Mouse (Mus musculus) heart, embryonic 12.5 days (tissue): ENCODE measurements around the gene Slc25a43. TPM values are rescaled to one million over a fixed set of nuclear protein-coding genes. Genes with fewer than 3 reads are reported as not detected.

Experiments
- ATAC-seq: fragments of 200-750 bp; cut with Nextera tagmentation; 2 replicates; pipeline ENCODE4 v1.8.0; 2017; ENCODE audit warnings: moderate TSS enrichment, moderate library complexity; ENCODE audit not compliant: insufficient number of reproducible peaks, low FRiP score
- H3K27ac ChIP-seq: fragments of 300-500 bp; sonication (generic); 2 replicates; pipeline ENCODE4 v1.5.1; 2016; ENCODE audit warnings: mild to moderate bottlenecking, moderate library complexity; ENCODE audit not compliant: poor library complexity, severe bottlenecking
- H3K27me3 ChIP-seq: fragments of 300-500 bp; sonication (generic); replicated peaks from 2 replicates; pipeline ENCODE4 v1.6.1; 2016; ENCODE audit warnings: mild to moderate bottlenecking, moderate library complexity
- H3K36me3 ChIP-seq: fragments of 300-500 bp; sonication (generic); 2 replicates; pipeline ENCODE4 v1.6.1; 2016; ENCODE audit warnings: mild to moderate bottlenecking, moderate library complexity
- H3K4me1 ChIP-seq: fragments of 300-500 bp; sonication (generic); replicated peaks from 2 replicates; pipeline ENCODE4 v1.6.1; 2016; ENCODE audit warnings: mild to moderate bottlenecking
- H3K4me2 ChIP-seq: fragments of 300-500 bp; sonication (generic); 2 replicates; pipeline ENCODE4 v1.6.1; 2016; ENCODE audit warnings: mild to moderate bottlenecking, moderate library complexity
- H3K4me3 ChIP-seq: fragments of 300-500 bp; sonication (generic); 2 replicates; pipeline ENCODE4 v1.5.1; 2016; ENCODE audit warnings: mild to moderate bottlenecking
- H3K9ac ChIP-seq: fragments of 300-500 bp; sonication (generic); 2 replicates; pipeline ENCODE4 v1.6.1; 2016; ENCODE audit warnings: mild to moderate bottlenecking, moderate library complexity
- H3K9me3 ChIP-seq: fragments of 300-500 bp; sonication (generic); replicated peaks from 2 replicates; pipeline ENCODE4 v1.6.1; 2016; ENCODE audit warnings: mild to moderate bottlenecking, moderate library complexity
- WGBS: fragments of 180-500 bp; shearing (Covaris S2); methylation state at CpG from one replicate; pipeline ENCODE4 v1.1.7; 2016; 5-methylcytosine and 5-hydroxymethylcytosine counted together
- polyA plus RNA-seq: library from polyadenylated mRNA; unstranded; fragments of >200 nt; fragmentation: Nextera tagmentation; extraction: Ambion mirVana; gene quantifications from 2 replicates; pipeline ENCODE4 v1.2.1, GENCODE M21; 2016

Gene Slc25a43
- polyA plus RNA-seq, result 2.5 and 3.1 TPM in 2 replicates

DNA sequence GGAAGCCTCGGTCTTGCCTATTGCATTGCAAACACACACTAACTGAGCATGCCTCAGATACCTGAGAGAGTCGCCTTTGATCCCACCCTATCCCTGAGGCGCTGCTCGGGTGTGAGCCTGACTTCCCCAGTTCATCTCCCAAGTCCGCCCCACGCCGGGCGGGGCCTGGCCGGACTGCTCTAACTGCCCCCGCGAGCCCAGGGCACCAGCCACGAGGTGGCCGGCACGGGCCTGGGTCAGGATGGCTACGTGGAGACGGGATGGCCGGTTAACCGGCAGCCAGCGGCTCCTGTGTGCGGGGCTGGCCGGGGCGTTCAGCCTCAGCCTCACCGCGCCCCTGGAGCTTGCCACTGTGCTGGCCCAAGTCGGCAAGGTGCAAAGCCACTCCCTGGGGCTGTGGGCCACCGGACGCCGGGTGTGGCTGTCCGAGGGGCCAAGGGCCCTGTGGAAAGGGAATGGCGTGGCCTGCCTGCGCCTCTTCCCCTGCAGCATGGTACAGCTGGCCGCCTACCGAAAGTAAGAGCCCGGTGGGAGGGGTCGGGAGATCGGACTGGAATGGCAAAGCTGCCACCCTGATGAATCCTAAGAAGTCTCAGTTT, at the start of gene Slc25a43:
Gene Slc25a43, plus strand, starts transcription at position 157 of the 599 bp plus-strand sequence.
- Histone ChIP-seq H3K9me3 (no peaks in the 10 kb centered on the region), H3K27me3 (no peaks in the 10 kb centered on the region), H3K36me3 (no peaks in the 10 kb centered on the region), H3K4me2 (peak within 1 kb of the TSS; percentile 77), H3K27ac (0 out of 2 replicates have a peak within 1 kb of the TSS, but pooled peaks have one; percentile 27), H3K9ac (peak within 1 kb of the TSS; percentile 71), H3K4me3 (peak within 1 kb of the TSS; percentile 44), H3K4me1 (no peaks in the 10 kb centered on the region)
- WGBS, result 22% methylated on average over 34 of the region's 36 CpGs
- peak; percentile 61; the same call in 1 of the 2 replicates for ATAC-seq

DNA sequence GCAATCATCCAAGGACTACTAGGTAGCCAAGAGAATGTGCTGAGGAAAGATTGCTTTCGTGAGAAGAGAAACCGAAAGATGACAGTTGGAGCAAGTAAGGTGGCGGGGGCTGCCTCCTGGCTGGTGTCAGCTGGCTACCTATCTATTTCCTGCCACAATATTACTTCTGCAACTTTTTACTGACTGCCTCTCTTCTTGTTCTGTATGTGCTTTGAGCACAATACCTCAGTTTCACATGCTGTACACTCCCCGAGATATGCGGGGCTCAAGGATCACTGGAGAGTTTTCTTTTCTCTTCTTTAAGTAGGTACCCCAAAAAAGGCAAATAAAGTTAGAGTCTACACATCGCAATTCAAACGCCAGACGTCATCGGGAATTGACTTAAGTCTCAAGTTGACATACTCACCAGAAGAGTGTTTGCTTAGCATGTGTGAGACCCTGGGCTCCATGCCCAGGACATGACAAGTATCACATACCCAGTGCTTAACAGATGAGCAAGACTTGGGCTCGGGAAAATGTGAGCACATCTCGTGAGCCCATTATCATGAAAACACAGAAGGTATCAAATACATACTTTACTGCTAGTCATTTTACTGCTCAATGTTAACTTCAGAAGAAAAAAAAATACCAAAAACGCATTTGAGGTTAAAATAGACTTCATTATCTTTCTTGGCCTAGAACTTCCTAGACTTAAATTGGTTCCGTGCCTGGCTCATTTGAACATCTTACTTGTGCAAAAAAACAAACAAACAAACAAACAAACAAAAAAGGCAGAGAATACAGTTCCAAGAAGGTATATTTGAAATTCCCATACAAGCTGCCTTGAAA, 3.1 kb upstream of the Slc25a43 start:
- H3K27ac ChIP-seq, result no peak overlapping the region
- WGBS, result 76% methylated on average over 13 of the region's 13 CpGs
- ATAC-seq, result no peak

DNA sequence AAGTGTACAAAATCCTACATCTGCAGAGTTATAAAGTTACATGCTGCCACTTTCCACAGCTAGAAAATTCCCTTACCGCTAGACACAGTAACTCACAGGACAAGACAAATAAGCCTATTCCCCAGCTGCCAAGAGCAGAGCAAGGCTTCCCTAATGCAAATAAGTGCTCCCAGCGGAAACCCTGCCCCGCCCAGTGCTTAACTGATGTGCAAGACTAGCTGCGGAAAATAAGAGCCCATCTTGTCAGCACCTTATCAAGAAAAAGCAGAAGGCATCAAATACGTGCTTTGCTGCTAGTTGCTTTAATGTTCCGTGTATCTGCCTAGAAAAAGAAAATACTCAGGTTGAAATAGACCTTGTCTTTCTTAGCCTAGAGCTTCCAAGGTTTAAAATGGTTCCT, 2.2 kb upstream of the Slc25a43 start:
- H3K27me3 ChIP-seq, result no peaks in the 10 kb centered on the region
- no peak overlapping the region for H3K4me3 ChIP-seq
- no peaks in the 10 kb centered on the region for H3K4me1 ChIP-seq
- H3K9me3 ChIP-seq, result no peaks in the 10 kb centered on the region
- WGBS, result 27% methylated on average over 6 of the region's 6 CpGs
- no peak overlapping the region for H3K27ac ChIP-seq
- no peak overlapping the region for H3K4me2 ChIP-seq
- ATAC-seq, result no peak
- H3K36me3 ChIP-seq, result no peaks in the 10 kb centered on the region
- no peak overlapping the region for H3K9ac ChIP-seq

More for the DNA sequence above, 3.1 kb upstream of the Slc25a43 start:
- no peaks in the 10 kb centered on the region for H3K36me3 ChIP-seq
- H3K9me3 ChIP-seq, result no peaks in the 10 kb centered on the region
- no peak overlapping the region for H3K9ac ChIP-seq
- H3K27me3 ChIP-seq, result no peaks in the 10 kb centered on the region
- H3K4me1 ChIP-seq, result no peaks in the 10 kb centered on the region
- no peak overlapping the region for H3K4me2 ChIP-seq
- H3K4me3 ChIP-seq, result no peak overlapping the region

DNA sequence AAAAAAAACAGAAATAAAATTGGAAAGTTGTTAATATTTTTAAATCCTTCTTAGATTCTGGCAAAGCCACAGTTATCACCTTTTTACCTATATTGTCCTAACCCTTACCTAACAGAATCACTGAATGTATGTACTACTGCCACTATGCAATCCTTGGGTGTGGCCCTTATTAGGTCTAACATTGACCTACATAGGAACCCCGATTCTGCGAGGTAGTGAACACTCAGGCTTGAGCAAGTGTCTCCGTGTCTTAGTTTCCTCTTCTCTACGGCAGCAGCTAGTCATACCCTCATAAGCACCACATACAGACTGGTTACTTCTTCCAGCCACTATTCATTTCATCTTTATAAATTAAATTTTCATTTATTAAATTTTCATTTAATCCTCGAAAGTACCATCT, 715 bp upstream of the Slc25a43 start:
- WGBS, result 82% methylated on average over 5 of the region's 5 CpGs
- Histone ChIP-seq H3K27ac (no peak overlapping the region), H3K27me3 (no peaks in the 10 kb centered on the region), H3K4me2 (no peak overlapping the region), H3K4me3 (no peak overlapping the region), H3K36me3 (no peaks in the 10 kb centered on the region), H3K9me3 (no peaks in the 10 kb centered on the region), H3K4me1 (no peaks in the 10 kb centered on the region), H3K9ac (no peak overlapping the region)
- no peak for ATAC-seq

DNA sequence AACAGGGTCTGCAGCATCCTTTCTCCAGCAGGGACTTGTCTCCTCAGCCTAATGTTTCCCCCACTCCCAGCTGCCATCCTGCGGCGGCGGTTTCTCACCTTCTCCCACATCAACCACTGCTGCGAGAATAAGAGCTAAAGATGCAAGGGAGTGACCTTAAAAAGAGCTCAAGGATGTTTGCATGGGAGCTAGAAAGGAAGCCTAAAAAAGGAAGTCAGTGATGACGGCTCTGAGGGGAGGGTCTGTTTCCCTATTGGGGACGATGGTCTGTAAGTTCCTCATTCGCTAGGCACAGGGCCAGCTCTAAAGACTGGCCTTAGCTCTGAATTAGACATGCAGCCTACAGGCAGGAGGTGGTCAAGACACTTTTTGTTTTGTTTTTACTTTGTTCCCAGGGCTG, 1.3 kb downstream of the Slc25a43 start:
- 0 out of 2 replicates have a peak overlapping the region, but pooled peaks have one; percentile 27 for H3K27ac ChIP-seq
- H3K4me1 ChIP-seq, result no peaks in the 10 kb centered on the region
- no peaks in the 10 kb centered on the region for H3K36me3 ChIP-seq
- peak overlapping the region; percentile 38; the same call in 1 of the 2 replicates for H3K4me2 ChIP-seq
- H3K4me3 ChIP-seq, result no peak overlapping the region
- H3K27me3 ChIP-seq, result no peaks in the 10 kb centered on the region
- WGBS, result 37% methylated on average over 7 of the region's 7 CpGs
- H3K9me3 ChIP-seq, result no peaks in the 10 kb centered on the region
- no peak overlapping the region for H3K9ac ChIP-seq
- no peak for ATAC-seq

- H3K9ac ChIP-seq, result no peak overlapping the region
- ATAC-seq, result no peak
- 81% methylated on average over 7 of the region's 7 CpGs for WGBS
Measured at GRCm38 (mm10) chrX:36745333-36745732, 1.9 kb downstream of the Slc25a43 start.

GRCm38 (mm10) chrX:36746789-36747188, 3.3 kb downstream of the Slc25a43 start:
- H3K4me2 ChIP-seq, result no peak overlapping the region
- no peaks in the 10 kb centered on the region for H3K36me3 ChIP-seq
- no peak for ATAC-seq
- H3K9me3 ChIP-seq, result no peaks in the 10 kb centered on the region
- H3K4me1 ChIP-seq, result no peaks in the 10 kb centered on the region
- no peak overlapping the region for H3K9ac ChIP-seq
- no peak overlapping the region for H3K4me3 ChIP-seq
- no peaks in the 10 kb centered on the region for H3K27me3 ChIP-seq
- 83% methylated on average over 8 of the region's 8 CpGs for WGBS
- no peak overlapping the region for H3K27ac ChIP-seq

More at GRCm38 (mm10) chrX:36745333-36745732, 1.9 kb downstream of the Slc25a43 start:
- no peaks in the 10 kb centered on the region for H3K9me3 ChIP-seq
- H3K27ac ChIP-seq, result no peak overlapping the region
- no peak overlapping the region for H3K4me2 ChIP-seq
- no peak overlapping the region for H3K4me3 ChIP-seq
- H3K4me1 ChIP-seq, result no peaks in the 10 kb centered on the region
- H3K36me3 ChIP-seq, result no peaks in the 10 kb centered on the region
- H3K27me3 ChIP-seq, result no peaks in the 10 kb centered on the region

DNA sequence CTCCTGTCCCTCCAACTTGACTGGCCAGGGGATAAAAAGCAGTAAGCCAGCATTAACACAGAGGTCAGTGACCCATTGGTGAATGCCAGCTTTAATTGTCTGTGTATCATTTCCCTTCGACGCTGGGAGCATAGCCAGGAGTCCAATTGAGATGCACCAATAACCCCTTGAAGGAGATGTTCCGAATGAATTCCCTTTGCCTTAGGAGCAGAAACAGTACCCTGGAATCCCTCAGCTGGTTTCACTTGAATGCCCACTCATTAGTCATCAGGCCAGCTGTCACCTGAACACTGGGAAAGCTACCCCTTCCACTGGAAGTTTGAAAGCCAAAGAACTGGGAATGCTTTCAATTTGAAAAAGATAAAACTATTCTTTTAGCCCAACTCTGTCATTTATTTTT, 5.1 kb downstream of the Slc25a43 start:
- H3K4me2 ChIP-seq, result no peak overlapping the region
- no peak overlapping the region for H3K27ac ChIP-seq
- no peak overlapping the region for H3K4me3 ChIP-seq
- no peak overlapping the region for H3K9ac ChIP-seq
- WGBS, result 64% methylated on average over 3 of the region's 3 CpGs
- H3K9me3 ChIP-seq, result no peaks in the 10 kb centered on the region
- ATAC-seq, result no peak
- no peaks in the 10 kb centered on the region for H3K36me3 ChIP-seq
- no peaks in the 10 kb centered on the region for H3K27me3 ChIP-seq
- no peaks in the 10 kb centered on the region for H3K4me1 ChIP-seq

- Histone ChIP-seq H3K36me3 (no peaks in the 10 kb centered on the region), H3K9ac (no peak overlapping the region), H3K9me3 (no peaks in the 10 kb centered on the region), H3K4me1 (no peaks in the 10 kb centered on the region), H3K4me3 (no peak overlapping the region), H3K4me2 (no peak overlapping the region), H3K27ac (no peak overlapping the region), H3K27me3 (no peaks in the 10 kb centered on the region)
- WGBS, result 59% methylated on average over 6 of the region's 6 CpGs
- no peak for ATAC-seq
Measured at GRCm38 (mm10) chrX:36749281-36749785, 5.9 kb downstream of the Slc25a43 start.

- no peaks in the 10 kb centered on the region for H3K36me3 ChIP-seq
- no peak overlapping the region for H3K9ac ChIP-seq
- 59% methylated on average over 1 of the region's 1 CpGs for WGBS
- H3K9me3 ChIP-seq, result no peaks in the 10 kb centered on the region
- no peak for ATAC-seq
- H3K4me3 ChIP-seq, result no peak overlapping the region
- no peaks in the 10 kb centered on the region for H3K27me3 ChIP-seq
- H3K4me2 ChIP-seq, result no peak overlapping the region
- no peak overlapping the region for H3K27ac ChIP-seq
- no peaks in the 10 kb centered on the region for H3K4me1 ChIP-seq
Measured at GRCm38 (mm10) chrX:36750591-36750990, 7.1 kb downstream of the Slc25a43 start.

DNA sequence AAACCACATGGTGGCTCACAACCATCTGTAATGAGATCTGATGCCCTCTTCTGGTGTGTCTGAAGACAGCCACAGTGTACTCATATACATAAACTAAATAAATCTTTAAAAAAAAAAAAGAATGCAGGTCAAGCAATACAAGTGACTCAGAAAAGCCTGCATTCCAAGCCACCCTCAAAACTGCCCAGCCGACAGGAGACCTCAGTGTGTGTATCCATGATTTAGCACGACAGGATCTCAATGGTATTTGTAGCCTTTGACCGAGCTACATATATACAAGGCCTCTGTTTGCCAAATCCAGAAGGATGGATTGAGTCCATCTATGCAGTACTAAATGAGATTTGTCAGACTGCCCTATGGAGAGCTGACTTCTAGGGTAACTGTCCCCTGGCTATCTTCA, 9.1 kb downstream of the Slc25a43 start:
- WGBS, result 86% methylated on average over 3 of the region's 3 CpGs
- Histone ChIP-seq H3K36me3 (no peaks in the 10 kb centered on the region), H3K9ac (no peak overlapping the region), H3K4me2 (no peak overlapping the region), H3K4me1 (no peaks in the 10 kb centered on the region), H3K9me3 (no peaks in the 10 kb centered on the region), H3K27ac (no peak overlapping the region), H3K4me3 (no peak overlapping the region), H3K27me3 (no peaks in the 10 kb centered on the region)
- no peak for ATAC-seq
